Mouse (Mus musculus) neural tube, embryonic 11.5 days (tissue): ENCODE measurements around the gene Aga. TPM values are rescaled to one million over a fixed set of nuclear protein-coding genes. Genes with fewer than 3 reads are reported as not detected.

Source experiments
- polyA plus RNA-seq: library from polyadenylated mRNA; unstranded; fragments of >200 nt; fragmentation: Nextera tagmentation; extraction: Ambion mirVana; gene quantifications from 2 replicates; pipeline ENCODE4 v1.2.1, GENCODE M21; 2014

Aga gene
- polyA plus RNA-seq, 1 experiment from 2014 or later, result 15.2 TPM

Other genes starting within 250 kb of the Aga start
- 18.4 and 20.3 TPM in 2 replicates for gene Neil3, start 127.3 kb downstream of the Aga start, polyA plus RNA-seq